Mouse (Mus musculus) brain, embryonic 14.5 days (tissue): ENCODE measurements around the gene Ccdc15.

Source experiments
- CTCF ChIP-seq: fragments of 200-500 bp; IDR thresholded peaks from 2 replicates; pipeline ENCODE4 v1.5.1; 2012; ENCODE audit warnings: inconsistent platforms, mild to moderate bottlenecking, moderate library complexity, borderline replicate concordance; ENCODE audit not compliant: insufficient read depth, insufficient read length; ENCODE audit errors: extremely low read depth
- POLR2A ChIP-seq: fragments of 200-500 bp; IDR thresholded peaks from 2 replicates; pipeline ENCODE4 v1.6.1; 2012; ENCODE audit warnings: mild to moderate bottlenecking, inconsistent platforms, borderline replicate concordance; ENCODE audit not compliant: poor library complexity, insufficient read depth, insufficient read length, severe bottlenecking; ENCODE audit errors: extremely low read depth

DNA sequence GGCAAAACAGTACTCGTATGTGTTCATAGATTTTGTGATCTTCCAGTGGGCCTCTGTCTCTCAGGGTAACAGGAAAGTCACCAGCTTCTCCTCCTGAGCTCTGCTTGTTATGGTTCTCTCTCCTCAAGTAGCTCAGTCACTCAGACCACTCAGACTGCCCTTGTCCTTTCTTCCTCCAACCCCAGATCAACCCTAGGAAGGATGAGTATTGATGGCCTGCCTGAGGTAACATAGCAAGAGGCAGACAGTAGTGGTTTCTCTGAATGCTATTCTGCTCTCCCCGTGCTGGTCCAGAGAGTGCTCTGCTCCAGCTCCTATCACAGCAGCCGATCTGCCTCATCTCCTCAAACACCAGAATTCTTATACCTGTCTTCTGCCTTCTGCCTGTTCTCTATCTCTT, 15.3 kb upstream of the Ccdc15 start:
- TF ChIP-seq CTCF (no peak), POLR2A (no peak)
